Mouse (Mus musculus) limb, embryonic 12.5 days (tissue): ENCODE measurements around the gene Serpine3. TPM values are rescaled to one million over a fixed set of nuclear protein-coding genes. Genes with fewer than 3 reads are reported as not detected.
"Not testable (repeated sequence)": the region's sequence is repeated elsewhere in the genome, so short reads cannot be mapped to it uniquely, and the experiment has no call there.

ENCODE experiments used
- ATAC-seq: fragments of 200-750 bp; cut with Nextera tagmentation; 2 replicates; pipeline ENCODE4 v1.8.0; 2017; ENCODE audit warnings: low read depth, moderate TSS enrichment; ENCODE audit not compliant: insufficient number of reproducible peaks, insufficient read depth, low FRiP score, low TSS enrichment
- H3K27ac ChIP-seq: fragments of 300-500 bp; sonication (generic); 2 replicates; pipeline ENCODE4 v1.5.1; 2016; ENCODE audit warnings: mild to moderate bottlenecking, moderate library complexity
- H3K27me3 ChIP-seq: fragments of 300-500 bp; sonication (generic); 2 replicates; pipeline ENCODE4 v1.6.1; 2016; ENCODE audit warnings: mild to moderate bottlenecking, moderate library complexity
- H3K36me3 ChIP-seq: fragments of 300-500 bp; sonication (generic); 2 replicates; pipeline ENCODE4 v1.6.1; 2016; ENCODE audit warnings: mild to moderate bottlenecking, moderate library complexity
- H3K4me1 ChIP-seq: fragments of 300-500 bp; sonication (generic); replicated peaks from 2 replicates; pipeline ENCODE4 v1.6.1; 2016
- H3K4me2 ChIP-seq: fragments of 300-500 bp; sonication (generic); 2 replicates; pipeline ENCODE4 v1.6.1; 2016; ENCODE audit warnings: mild to moderate bottlenecking, moderate library complexity
- H3K4me3 ChIP-seq: fragments of 300-500 bp; sonication (generic); replicated peaks from 2 replicates; pipeline ENCODE4 v1.5.1; 2016; ENCODE audit warnings: mild to moderate bottlenecking
- H3K9ac ChIP-seq: fragments of 300-500 bp; sonication (generic); replicated peaks from 2 replicates; pipeline ENCODE4 v1.6.1; 2016; ENCODE audit warnings: mild to moderate bottlenecking, moderate library complexity
- H3K9me3 ChIP-seq: fragments of 300-500 bp; sonication (generic); 2 replicates; pipeline ENCODE4 v1.6.1; 2016; ENCODE audit warnings: mild to moderate bottlenecking, moderate library complexity
- WGBS: fragments of 180-500 bp; shearing (Covaris S2); methylation state at CpG from one replicate; pipeline ENCODE4 v1.1.7; 2016; 5-methylcytosine and 5-hydroxymethylcytosine counted together
- polyA plus RNA-seq: library from polyadenylated mRNA; unstranded; fragments of >200 nt; fragmentation: Nextera tagmentation; extraction: Ambion mirVana; gene quantifications from 2 replicates; pipeline ENCODE4 v1.2.1, GENCODE M21; 2016

The Serpine3 gene
- polyA plus RNA-seq = not detected in 2 replicates

GRCm38 (mm10) chr14:62663367-62663766, at the start of gene Serpine3:
Serpine3 (plus strand) TSS chr14:62663667.
- Histone ChIP-seq H3K36me3 (no peaks in the 10 kb centered on the region), H3K9me3 (no peaks in the 10 kb centered on the region), H3K4me3 (no peak within 1 kb of the TSS), H3K27ac (no peak within 1 kb of the TSS), H3K4me1 (no peaks in the 10 kb centered on the region), H3K4me2 (no peak within 1 kb of the TSS), H3K27me3 (no peaks in the 10 kb centered on the region), H3K9ac (no peak within 1 kb of the TSS)
- 80% methylated on average over 8 of the region's 8 CpGs for WGBS
- ATAC-seq = no peak

GRCm38 (mm10) chr14:62622393-62622792, 41.1 kb upstream of the Serpine3 start:
- no peaks in the 10 kb centered on the region for H3K27me3 ChIP-seq
- H3K4me2 ChIP-seq = no peak overlapping the region
- no peak overlapping the region for H3K4me3 ChIP-seq
- 87% methylated on average over 3 of the region's 3 CpGs for WGBS
- H3K36me3 ChIP-seq = no peaks in the 10 kb centered on the region
- no peaks in the 10 kb centered on the region; the same call in 1 of the 2 replicates for H3K9me3 ChIP-seq
- H3K4me1 ChIP-seq = no peaks in the 10 kb centered on the region
- H3K9ac ChIP-seq = no peak overlapping the region
- no peak overlapping the region for H3K27ac ChIP-seq
- ATAC-seq = no peak

GRCm38 (mm10) chr14:62627951-62628350, 35.5 kb upstream of the Serpine3 start:
- no peak for ATAC-seq
- Histone ChIP-seq H3K4me2 (no peak overlapping the region), H3K27ac (no peak overlapping the region), H3K27me3 (no peaks in the 10 kb centered on the region), H3K9ac (no peak overlapping the region), H3K4me1 (no peaks in the 10 kb centered on the region), H3K9me3 (peaks cover 3% of the 10 kb centered on the region; the same call in 1 of the 2 replicates), H3K36me3 (no peaks in the 10 kb centered on the region), H3K4me3 (no peak overlapping the region)
- 90% methylated on average over 5 of the region's 5 CpGs for WGBS

- 0 out of 2 replicates have a peak, but pooled peaks cover 10% of the 10 kb centered on the region for H3K4me1 ChIP-seq
- H3K27me3 ChIP-seq = peaks cover 2% of the 10 kb centered on the region; the same call in 1 of the 2 replicates
- ATAC-seq = no peak
- H3K27ac ChIP-seq = no peak overlapping the region
- H3K4me2 ChIP-seq = no peak overlapping the region
- no peak overlapping the region for H3K9ac ChIP-seq
- no peaks in the 10 kb centered on the region for H3K9me3 ChIP-seq
- no peak overlapping the region for H3K4me3 ChIP-seq
- 27% methylated on average over 9 of the region's 9 CpGs for WGBS
- no peaks in the 10 kb centered on the region for H3K36me3 ChIP-seq
Measured at GRCm38 (mm10) chr14:62637436-62638344, 25.8 kb upstream of the Serpine3 start.

- Histone ChIP-seq H3K27ac (no peak overlapping the region), H3K9me3 (no peaks in the 10 kb centered on the region), H3K4me2 (no peak overlapping the region), H3K4me1 (0 out of 2 replicates have a peak, but pooled peaks cover 10% of the 10 kb centered on the region), H3K36me3 (no peaks in the 10 kb centered on the region), H3K27me3 (peaks cover 2% of the 10 kb centered on the region; the same call in 1 of the 2 replicates), H3K4me3 (no peak overlapping the region), H3K9ac (no peak overlapping the region)
- ATAC-seq = no peak
- WGBS = 50% methylated on average over 6 of the region's 6 CpGs
Measured at GRCm38 (mm10) chr14:62638345-62638702, 25.1 kb upstream of the Serpine3 start.

- Histone ChIP-seq H3K36me3 (no peaks in the 10 kb centered on the region), H3K27ac (no peak overlapping the region), H3K9ac (no peak overlapping the region), H3K4me2 (no peak overlapping the region), H3K9me3 (no peaks in the 10 kb centered on the region), H3K27me3 (peaks cover 2% of the 10 kb centered on the region; the same call in 1 of the 2 replicates), H3K4me1 (0 out of 2 replicates have a peak, but pooled peaks cover 10% of the 10 kb centered on the region), H3K4me3 (no peak overlapping the region)
- 55% methylated on average over 6 of the region's 6 CpGs for WGBS
- no peak for ATAC-seq
Measured at GRCm38 (mm10) chr14:62639111-62639510, 24.4 kb upstream of the Serpine3 start.

GRCm38 (mm10) chr14:62639551-62639950, 23.9 kb upstream of the Serpine3 start:
- no peaks in the 10 kb centered on the region for H3K9me3 ChIP-seq
- H3K9ac ChIP-seq = no peak overlapping the region
- H3K36me3 ChIP-seq = no peaks in the 10 kb centered on the region
- no peak for ATAC-seq
- H3K4me3 ChIP-seq = no peak overlapping the region
- no peak overlapping the region for H3K4me2 ChIP-seq
- 0 out of 2 replicates have a peak, but pooled peaks cover 10% of the 10 kb centered on the region for H3K4me1 ChIP-seq
- H3K27ac ChIP-seq = no peak overlapping the region
- H3K27me3 ChIP-seq = peaks cover 2% of the 10 kb centered on the region; the same call in 1 of the 2 replicates
- WGBS = 85% methylated on average over 5 of the region's 5 CpGs

GRCm38 (mm10) chr14:62640396-62640795, 23.1 kb upstream of the Serpine3 start:
- H3K4me1 ChIP-seq = 0 out of 2 replicates have a peak, but pooled peaks cover 10% of the 10 kb centered on the region
- 77% methylated on average over 4 of the region's 4 CpGs for whole genome bisulfite sequencing
- H3K4me3 ChIP-seq = no peak overlapping the region
- no peak overlapping the region for H3K4me2 ChIP-seq
- ATAC-seq = no peak
- peaks cover 2% of the 10 kb centered on the region; the same call in 1 of the 2 replicates for H3K27me3 ChIP-seq
- no peaks in the 10 kb centered on the region for H3K9me3 ChIP-seq
- H3K9ac ChIP-seq = no peak overlapping the region
- H3K27ac ChIP-seq = no peak overlapping the region
- H3K36me3 ChIP-seq = no peaks in the 10 kb centered on the region

GRCm38 (mm10) chr14:62642368-62642767, 21.1 kb upstream of the Serpine3 start:
- H3K36me3 ChIP-seq, H3K9ac ChIP-seq, H3K27ac ChIP-seq, H3K9me3 ChIP-seq, ATAC-seq, H3K27me3 ChIP-seq, H3K4me1 ChIP-seq, H3K4me2 ChIP-seq, H3K4me3 ChIP-seq: not testable (repeated sequence)
- 97% methylated on average over 6 of the region's 7 CpGs for WGBS

GRCm38 (mm10) chr14:62648405-62648804, 15.1 kb upstream of the Serpine3 start:
- Histone ChIP-seq H3K4me3 (no peak overlapping the region), H3K36me3 (no peaks in the 10 kb centered on the region), H3K4me2 (no peak overlapping the region), H3K27ac (no peak overlapping the region), H3K4me1 (no peaks in the 10 kb centered on the region), H3K27me3 (no peaks in the 10 kb centered on the region), H3K9ac (no peak overlapping the region), H3K9me3 (no peaks in the 10 kb centered on the region)
- WGBS = 88% methylated on average over 6 of the region's 6 CpGs
- ATAC-seq = no peak

- H3K36me3 ChIP-seq = no peaks in the 10 kb centered on the region
- H3K4me2 ChIP-seq = no peak overlapping the region
- no peak overlapping the region for H3K9ac ChIP-seq
- H3K27me3 ChIP-seq = no peaks in the 10 kb centered on the region
- H3K27ac ChIP-seq = no peak overlapping the region
- H3K4me3 ChIP-seq = no peak overlapping the region
- no peak for ATAC-seq
- H3K9me3 ChIP-seq = no peaks in the 10 kb centered on the region
- WGBS = 66% methylated on average over 3 of the region's 3 CpGs
- no peaks in the 10 kb centered on the region for H3K4me1 ChIP-seq
Measured at GRCm38 (mm10) chr14:62650376-62650775, 13.1 kb upstream of the Serpine3 start.
